22 mouse cellular contexts compared by ENCODE assay signal in the genomic region with DNA sequence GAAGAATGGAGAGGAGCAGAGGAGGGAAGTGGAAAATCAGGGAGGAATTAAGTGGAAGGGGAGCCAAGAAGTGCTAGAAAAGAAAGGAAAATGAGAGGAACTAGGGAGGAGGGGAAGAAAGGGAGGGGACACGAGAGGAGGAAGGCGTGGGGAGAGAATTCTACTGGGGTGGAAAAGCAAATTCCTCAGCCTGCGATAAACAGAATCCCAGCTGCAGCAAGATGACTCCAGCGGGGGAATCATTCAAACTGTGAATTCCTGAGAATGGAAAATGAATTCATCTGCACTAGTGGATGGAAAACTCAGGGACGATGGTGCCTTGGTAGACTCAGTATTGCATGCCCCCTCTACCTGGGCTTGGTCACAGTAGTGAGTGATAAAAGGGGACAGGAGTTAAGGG.
DNase-seq lines count a peak whose midpoint lies in the region; ATAC-seq lines count a peak whose summit lies in the region.
"Had no signal": no experiment of that assay in that cellular context is flagged by ENCODE, and none has a peak within 500 bp of the region (broad histone marks: within the 10 kb centered on the region; RNA-seq: fewer than 3 reads in every experiment).

No protein-coding gene starts in this region.

- intact Hi-C loops in heart, postnatal 36 days (cut with DNase I) = loop anchor here (2.0 to 5.0 kb wide), 2 partner anchors 31 to 415 kb away; no protein-coding TSS in a partner anchor
- intact Hi-C loops in heart, postnatal 10 days (cut with DNase I) = no loop called here

- DNase-seq in heart, adult 11 months = peak; percentile 89
- no peak for DNase-seq in heart, postnatal 36 days
- peak; percentile 22 to 31 for DNase-seq in heart, postnatal 10 days
- DNase-seq in heart, embryonic 10.5 days (ENCODE audit: low spot score) = no peak
- no peak for DNase-seq in lung, adult 18-20 months
- DNase-seq: adrenal gland, postnatal 25 days; cerebellum, adult 18-20 months; cerebellum, postnatal 25 days; embryo, embryonic 11 days; kidney, postnatal 14 days; layer of hippocampus, postnatal 36 days; liver, embryonic 13.5 days; retina, postnatal 1 day; thymus, postnatal 36 days had no signal

- ATAC-seq in lung, embryonic 16.5 days (ENCODE audit: low read depth) = no peak
- no peak for ATAC-seq in stomach, embryonic 16.5 days (ENCODE audit: insufficient read depth, low FRiP score)
- ATAC-seq: forebrain, embryonic 16.5 days; inflammation-experienced regulatory T-cells, adult 6 months had no signal

- H3K9ac ChIP-seq in lung, embryonic 16.5 days (ENCODE audit: low read length) = no peak overlapping the region
- no peak overlapping the region for H3K9ac ChIP-seq in stomach, embryonic 16.5 days (ENCODE audit: low read length)
- H3K9ac ChIP-seq: hindbrain, embryonic 13.5 days; limb, embryonic 13.5 days; liver, embryonic 13.5 days had no signal

- H3K36me3 ChIP-seq in heart, embryonic 10.5 days = no peaks in the 10 kb centered on the region
- no peaks in the 10 kb centered on the region for H3K36me3 ChIP-seq in lung, embryonic 16.5 days (ENCODE audit: control insufficient read depth, insufficient read depth, low read length)
- H3K36me3 ChIP-seq in stomach, embryonic 16.5 days (ENCODE audit: control insufficient read depth, insufficient read depth, low read length) = no peaks in the 10 kb centered on the region
- H3K36me3 ChIP-seq: hindbrain, embryonic 13.5 days; limb, embryonic 13.5 days; liver, embryonic 13.5 days had no signal

- peaks cover 27% of the 10 kb centered on the region for H3K4me1 ChIP-seq in heart, embryonic 10.5 days
- H3K4me1 ChIP-seq in lung, embryonic 16.5 days (replicated peaks; ENCODE audit: control insufficient read depth, insufficient read depth, low read length) = peaks cover 9% of the 10 kb centered on the region
- H3K4me1 ChIP-seq in stomach, embryonic 16.5 days (ENCODE audit: control insufficient read depth, insufficient read depth, low read length) = peaks cover 3% of the 10 kb centered on the region; the same call in 1 of the 2 replicates

- no peaks in the 10 kb centered on the region for H3K9me3 ChIP-seq in heart, embryonic 10.5 days
- H3K9me3 ChIP-seq in lung, embryonic 16.5 days (ENCODE audit: control insufficient read depth, low read length) = no peaks in the 10 kb centered on the region
- H3K9me3 ChIP-seq in stomach, embryonic 16.5 days (replicated peaks; ENCODE audit: control insufficient read depth, low read length) = no peaks in the 10 kb centered on the region
- H3K9me3 ChIP-seq: hindbrain, embryonic 13.5 days; limb, embryonic 13.5 days; liver, embryonic 13.5 days had no signal

- H3K4me3 ChIP-seq in heart, embryonic 10.5 days = no peak overlapping the region
- no peak overlapping the region for H3K4me3 ChIP-seq in lung, embryonic 16.5 days (ENCODE audit: low read length)
- no peak overlapping the region for H3K4me3 ChIP-seq in stomach, embryonic 16.5 days (replicated peaks; ENCODE audit: low read length)
- H3K4me3 ChIP-seq: hindbrain, embryonic 13.5 days; layer of hippocampus, adult 2 months; limb, embryonic 13.5 days; liver, embryonic 13.5 days had no signal

- H3K4me2 ChIP-seq in lung, embryonic 16.5 days (ENCODE audit: low read depth, low read length) = 0 out of 2 replicates have a peak overlapping the region, but pooled peaks have one; percentile 2
- no peak overlapping the region for H3K4me2 ChIP-seq in stomach, embryonic 16.5 days (ENCODE audit: low read depth, low read length)
- H3K4me2 ChIP-seq: hindbrain, embryonic 13.5 days; limb, embryonic 13.5 days; liver, embryonic 13.5 days; midbrain, embryonic 11.5 days had no signal

- peaks cover 41% of the 10 kb centered on the region for H3K27me3 ChIP-seq in heart, embryonic 10.5 days (ENCODE audit: insufficient read depth, poor library complexity, severe bottlenecking)
- no peaks in the 10 kb centered on the region for H3K27me3 ChIP-seq in lung, embryonic 16.5 days (ENCODE audit: control insufficient read depth, insufficient read depth, low read depth, low read length)
- peaks cover 8% of the 10 kb centered on the region for H3K27me3 ChIP-seq in stomach, embryonic 16.5 days (ENCODE audit: control insufficient read depth, insufficient read depth, low read length)
- H3K27me3 ChIP-seq: liver, embryonic 13.5 days had no signal

- H3K27ac ChIP-seq in heart, embryonic 10.5 days = no peak overlapping the region
- peak overlapping the region; percentile 46; the same call in 1 of the 2 replicates for H3K27ac ChIP-seq in lung, embryonic 16.5 days (ENCODE audit: low read length)
- H3K27ac ChIP-seq in stomach, embryonic 16.5 days (ENCODE audit: low read length) = peak overlapping the region; percentile 51; the same call in 1 of the 2 replicates
- H3K27ac ChIP-seq: hindbrain, embryonic 13.5 days; layer of hippocampus, adult 2 months; limb, embryonic 13.5 days; liver, embryonic 13.5 days had no signal

- WGBS in heart, embryonic 10.5 days = 31% methylated on average over 5 of the region's 5 CpGs
- 33% methylated on average over 5 of the region's 5 CpGs for WGBS in lung, embryonic 16.5 days
- 32% methylated on average over 5 of the region's 5 CpGs for WGBS in stomach, embryonic 16.5 days

Comparison
In these comparisons a context has a peak if more than half of its experiments do, and no peak if none do; other contexts are left out.
1. DNase-seq: peak in heart, adult 11 months (single experiment) and heart, postnatal 10 days (2 of 2); none in heart, postnatal 36 days (0 of 2), heart, embryonic 10.5 days (single experiment) and lung, adult 18-20 months (0 of 2).